Mouse (Mus musculus) hindbrain, embryonic 15.5 days (tissue): ENCODE measurements at regions not wholly inside any gene's neighbourhood (a gene's known extent, or its start where the extent isn't known, plus 50 kb on each side); places are given as distances from the start of the nearest gene placed in this dataset.

ENCODE experiments used
- ATAC-seq: fragments of 200-750 bp; cut with Nextera tagmentation; 2 replicates; pipeline ENCODE4 v1.8.0; 2017; ENCODE audit warnings: low read depth, moderate number of reproducible peaks, moderate TSS enrichment; ENCODE audit not compliant: low FRiP score
- H3K27ac ChIP-seq: fragments of 300-500 bp; sonication (generic); replicated peaks from 2 replicates; pipeline ENCODE4 v1.5.1; 2015; ENCODE audit warnings: mild to moderate bottlenecking, inconsistent platforms
- H3K27me3 ChIP-seq: fragments of 300-500 bp; sonication (generic); 2 replicates; pipeline ENCODE4 v1.6.1; 2015; ENCODE audit warnings: control low read depth, inconsistent platforms
- H3K36me3 ChIP-seq: fragments of 300-500 bp; sonication (generic); 2 replicates; pipeline ENCODE4 v1.6.1; 2015; ENCODE audit warnings: control low read depth, inconsistent platforms
- H3K4me1 ChIP-seq: fragments of 300-500 bp; sonication (generic); replicated peaks from 2 replicates; pipeline ENCODE4 v1.6.1; 2015; ENCODE audit warnings: control low read depth, inconsistent platforms
- H3K4me2 ChIP-seq: fragments of 300-500 bp; sonication (generic); 2 replicates; pipeline ENCODE4 v1.6.1; 2015; ENCODE audit warnings: moderate library complexity, mild to moderate bottlenecking, inconsistent platforms
- H3K4me3 ChIP-seq: fragments of 300-500 bp; sonication (generic); 2 replicates; pipeline ENCODE4 v1.5.1; 2015; ENCODE audit warnings: mild to moderate bottlenecking, inconsistent platforms
- H3K9ac ChIP-seq: fragments of 300-500 bp; sonication (generic); 2 replicates; pipeline ENCODE4 v1.6.1; 2015; ENCODE audit warnings: inconsistent platforms
- H3K9me3 ChIP-seq: fragments of 300-500 bp; sonication (generic); 2 replicates; pipeline ENCODE4 v1.6.1; 2016; ENCODE audit warnings: control low read depth, inconsistent platforms
- WGBS: fragments of 180-500 bp; shearing (Covaris S2); methylation state at CpG from one replicate; pipeline ENCODE4 v1.1.7; 2015; 5-methylcytosine and 5-hydroxymethylcytosine counted together

DNA sequence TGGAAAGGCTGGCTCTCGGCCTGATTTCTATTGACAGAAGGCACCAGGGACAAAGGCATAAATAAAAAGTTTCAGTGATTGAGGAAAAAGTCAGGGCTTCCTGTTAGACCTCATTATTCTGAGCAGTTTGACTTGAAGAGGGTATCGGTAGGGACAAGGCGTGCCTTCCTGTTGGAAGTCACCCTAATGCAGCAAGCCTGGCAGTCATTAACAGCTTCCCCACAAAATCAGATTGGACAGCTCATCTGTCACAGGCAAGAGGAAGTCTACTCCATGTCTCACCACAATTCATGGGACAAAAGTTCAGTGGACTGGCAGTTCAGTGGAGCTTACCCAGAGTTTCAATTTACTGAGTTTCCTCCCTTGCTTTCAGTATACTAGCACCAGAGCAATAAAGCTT lies 715.5 kb downstream of the Fam181b start:
- Histone ChIP-seq H3K4me3 (no peak overlapping the region), H3K9me3 (no peaks in the 10 kb centered on the region), H3K4me2 (no peak overlapping the region), H3K9ac (no peak overlapping the region), H3K27ac (no peak overlapping the region), H3K36me3 (no peaks in the 10 kb centered on the region), H3K4me1 (no peaks in the 10 kb centered on the region), H3K27me3 (no peaks in the 10 kb centered on the region)
- WGBS: 37% methylated on average over 3 of the region's 3 CpGs
- no peak for ATAC-seq

DNA sequence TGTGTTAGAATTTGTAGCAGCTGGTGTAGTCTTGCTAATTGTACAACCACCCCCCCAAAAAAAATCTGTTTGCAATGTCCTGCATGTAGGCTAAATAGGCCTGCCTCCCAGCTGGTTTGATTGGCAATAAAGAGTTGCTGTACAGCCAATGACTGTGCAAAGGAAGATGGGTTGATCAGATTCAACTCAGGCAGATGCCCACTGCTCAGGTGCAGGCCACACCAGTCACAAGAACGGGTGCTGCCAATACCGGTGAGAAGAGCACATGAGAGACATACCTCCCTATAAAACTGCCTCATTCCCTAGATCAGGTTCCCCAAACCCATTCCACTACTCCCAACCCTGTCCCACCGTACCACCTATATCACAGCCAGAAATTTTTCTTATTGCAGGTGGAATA lies 756.0 kb downstream of the Fam181b start:
- Histone ChIP-seq H3K27ac (no peak overlapping the region), H3K36me3 (no peaks in the 10 kb centered on the region), H3K27me3 (no peaks in the 10 kb centered on the region), H3K9ac (no peak overlapping the region), H3K9me3 (no peaks in the 10 kb centered on the region), H3K4me3 (no peak overlapping the region), H3K4me1 (no peaks in the 10 kb centered on the region), H3K4me2 (no peak overlapping the region)
- 84% methylated on average over 3 of the region's 3 CpGs for WGBS
- no peak for ATAC-seq

DNA sequence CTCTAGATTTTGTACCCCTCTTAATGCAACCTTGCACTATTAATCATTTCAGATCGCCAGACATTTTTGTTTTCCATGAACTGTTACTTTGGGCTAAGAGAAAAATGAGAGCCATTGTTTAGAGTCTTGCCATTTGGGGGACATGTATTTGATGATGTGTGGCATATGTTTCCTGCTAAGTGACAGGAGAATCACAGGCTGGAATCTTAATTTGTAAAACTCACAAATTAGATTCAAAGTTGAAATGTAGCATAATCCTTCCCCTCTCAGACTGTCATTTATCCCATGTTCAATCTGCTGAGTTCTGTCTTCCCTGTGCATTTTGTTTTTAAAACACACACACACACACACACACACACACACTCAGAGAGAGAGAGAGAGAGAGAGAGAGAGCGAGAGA lies 756.5 kb downstream of the Fam181b start:
- Histone ChIP-seq H3K4me1 (no peaks in the 10 kb centered on the region), H3K27me3 (no peaks in the 10 kb centered on the region), H3K36me3 (no peaks in the 10 kb centered on the region), H3K9me3 (no peaks in the 10 kb centered on the region), H3K4me2 (no peak overlapping the region), H3K27ac (no peak overlapping the region), H3K4me3 (no peak overlapping the region), H3K9ac (no peak overlapping the region)
- ATAC-seq: no peak
- WGBS: 73% methylated on average over 2 of the region's 2 CpGs

DNA sequence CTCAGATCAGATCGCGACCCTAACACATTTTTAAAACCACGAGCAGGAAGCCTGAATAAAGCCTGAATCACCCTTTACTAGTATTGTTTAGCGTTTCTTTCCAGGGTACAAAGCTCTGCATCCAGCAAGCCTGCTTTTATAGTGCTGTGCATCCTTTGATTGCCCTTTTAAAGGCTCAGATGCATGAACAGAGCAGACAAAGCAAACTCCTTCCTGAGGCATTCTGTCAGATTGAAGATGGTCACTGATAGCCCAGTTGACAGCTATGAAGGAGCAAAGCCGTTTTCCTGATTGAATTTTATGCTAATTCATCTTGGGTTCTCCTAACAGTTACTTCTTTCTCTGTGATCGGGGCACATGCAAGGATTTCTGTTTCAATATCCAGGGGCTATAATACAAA lies 775.4 kb downstream of the Fam181b start:
- H3K4me3 ChIP-seq: no peak overlapping the region
- no peaks in the 10 kb centered on the region for H3K4me1 ChIP-seq
- no peak overlapping the region for H3K27ac ChIP-seq
- no peak overlapping the region for H3K9ac ChIP-seq
- H3K27me3 ChIP-seq: no peaks in the 10 kb centered on the region
- WGBS: 27% methylated on average over 6 of the region's 6 CpGs
- no peak for ATAC-seq
- H3K9me3 ChIP-seq: no peaks in the 10 kb centered on the region
- H3K4me2 ChIP-seq: no peak overlapping the region
- no peaks in the 10 kb centered on the region for H3K36me3 ChIP-seq

DNA sequence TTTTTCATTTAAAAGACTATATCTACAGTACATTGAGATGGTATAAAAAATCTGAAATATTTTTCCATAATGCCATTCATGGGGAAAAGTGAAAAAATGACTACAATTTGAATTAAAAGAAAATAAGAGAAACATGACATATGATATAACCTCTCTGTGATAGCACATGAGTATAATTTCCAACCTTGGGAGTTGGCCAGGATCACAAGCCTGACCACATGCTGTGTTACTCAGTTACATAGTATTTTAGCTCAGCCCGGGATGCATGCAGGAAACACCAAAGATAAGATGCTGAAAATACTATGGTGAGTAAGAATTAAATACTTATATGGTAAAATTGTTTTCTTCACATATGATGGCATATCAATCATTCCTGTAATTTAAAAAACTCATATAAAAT lies 814.0 kb downstream of the Fam181b start:
- ATAC-seq: no peak
- H3K9me3 ChIP-seq: no peaks in the 10 kb centered on the region
- no peaks in the 10 kb centered on the region for H3K36me3 ChIP-seq
- no peak overlapping the region for H3K9ac ChIP-seq
- WGBS: 89% methylated on average over 1 of the region's 1 CpGs
- no peaks in the 10 kb centered on the region for H3K27me3 ChIP-seq
- no peak overlapping the region for H3K4me3 ChIP-seq
- no peak overlapping the region for H3K4me2 ChIP-seq
- H3K4me1 ChIP-seq: no peaks in the 10 kb centered on the region
- no peak overlapping the region for H3K27ac ChIP-seq

DNA sequence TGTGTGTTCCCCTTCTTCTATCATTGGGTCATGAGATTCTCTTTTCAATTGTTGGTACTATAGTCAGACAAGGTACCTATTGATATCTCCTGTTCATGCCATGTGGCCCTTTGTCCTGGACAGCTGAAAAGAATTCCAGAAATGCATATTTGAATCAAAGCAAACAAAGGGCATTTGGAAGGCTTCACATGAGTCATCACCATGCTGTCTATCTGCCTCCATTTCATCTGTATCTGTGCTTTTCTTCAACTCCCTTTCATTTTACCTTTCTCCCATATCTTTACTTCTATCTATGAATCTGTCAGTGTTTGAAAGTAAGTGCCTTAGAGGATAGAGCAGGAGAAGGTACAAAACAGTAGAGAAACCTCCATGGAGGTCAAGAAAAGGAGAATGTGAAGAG lies 817.3 kb downstream of the Fam181b start:
- no peak for ATAC-seq
- H3K4me1 ChIP-seq: no peaks in the 10 kb centered on the region
- H3K27ac ChIP-seq: no peak overlapping the region
- no peaks in the 10 kb centered on the region for H3K27me3 ChIP-seq
- H3K4me2 ChIP-seq: no peak overlapping the region
- H3K4me3 ChIP-seq: no peak overlapping the region
- no peak overlapping the region for H3K9ac ChIP-seq
- H3K9me3 ChIP-seq: no peaks in the 10 kb centered on the region
- no peaks in the 10 kb centered on the region for H3K36me3 ChIP-seq

DNA sequence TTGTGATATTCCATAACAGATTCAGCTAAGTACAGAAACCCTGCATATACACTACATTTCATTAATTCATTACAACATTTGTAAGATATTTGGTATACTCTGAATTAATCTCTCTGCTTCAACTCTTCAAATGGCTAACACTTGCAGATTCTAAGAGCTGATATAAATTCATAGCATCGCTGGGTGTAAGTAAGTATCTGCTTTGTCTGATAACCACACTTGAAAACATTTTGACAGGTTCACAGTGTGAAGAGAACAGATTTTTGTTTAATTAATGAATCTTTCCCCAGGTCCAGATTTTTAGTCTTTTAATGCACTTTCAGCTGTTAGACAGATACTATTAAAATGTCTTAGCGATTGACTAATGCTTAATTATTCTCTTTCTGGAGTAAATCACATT lies 823.1 kb downstream of the Fam181b start:
- no peak overlapping the region for H3K27ac ChIP-seq
- 72% methylated on average over 2 of the region's 2 CpGs for WGBS
- no peaks in the 10 kb centered on the region for H3K9me3 ChIP-seq
- no peak overlapping the region for H3K4me2 ChIP-seq
- H3K9ac ChIP-seq: no peak overlapping the region
- no peaks in the 10 kb centered on the region for H3K36me3 ChIP-seq
- no peak overlapping the region for H3K4me3 ChIP-seq
- H3K27me3 ChIP-seq: no peaks in the 10 kb centered on the region
- no peak for ATAC-seq
- H3K4me1 ChIP-seq: no peaks in the 10 kb centered on the region

DNA sequence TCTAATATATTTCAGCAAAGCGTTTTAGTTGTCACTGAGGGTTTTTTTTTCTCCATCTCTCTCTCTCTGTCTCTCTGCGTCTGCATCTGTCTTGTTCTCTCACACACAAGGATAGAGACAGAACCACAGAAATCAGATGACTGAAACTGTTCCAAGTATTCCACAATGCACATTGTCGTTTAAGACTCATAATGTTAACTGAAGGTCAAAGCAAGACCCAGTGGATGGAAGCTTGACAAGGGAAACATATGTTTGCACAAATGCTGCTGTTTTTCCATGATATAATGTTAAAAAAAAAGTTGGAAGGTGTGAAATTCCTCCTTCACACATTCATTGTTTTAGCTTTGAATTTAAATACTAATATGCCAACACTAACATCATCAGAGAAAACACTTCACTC lies 857.3 kb downstream of the Fam181b start:
- H3K36me3 ChIP-seq: no peaks in the 10 kb centered on the region
- H3K9ac ChIP-seq: no peak overlapping the region
- no peaks in the 10 kb centered on the region for H3K4me1 ChIP-seq
- H3K27me3 ChIP-seq: no peaks in the 10 kb centered on the region
- no peaks in the 10 kb centered on the region for H3K9me3 ChIP-seq
- ATAC-seq: no peak
- H3K27ac ChIP-seq: no peak overlapping the region
- no peak overlapping the region for H3K4me2 ChIP-seq
- H3K4me3 ChIP-seq: no peak overlapping the region
- WGBS: 88% methylated on average over 3 of the region's 3 CpGs

DNA sequence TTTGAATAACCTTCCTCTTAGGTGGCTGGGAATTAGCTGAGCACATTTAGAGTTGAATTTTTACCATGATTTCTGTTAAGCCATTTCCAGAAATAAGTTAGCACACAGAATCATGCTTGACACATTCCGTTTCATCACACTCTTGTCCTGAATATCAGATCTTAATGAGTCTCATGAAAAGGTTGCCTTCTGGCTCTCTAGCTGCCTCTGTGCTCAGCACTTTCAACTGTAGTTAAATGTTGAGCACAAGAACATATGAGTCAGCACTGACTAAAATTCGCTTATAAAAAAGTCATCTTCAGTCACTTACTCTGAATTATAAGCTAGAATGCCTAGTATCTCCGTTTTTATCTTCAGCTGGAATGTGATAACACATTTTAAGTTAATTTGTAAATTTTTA lies 902.4 kb downstream of the Fam181b start:
- no peak for ATAC-seq
- Histone ChIP-seq H3K9me3 (no peaks in the 10 kb centered on the region), H3K4me1 (no peaks in the 10 kb centered on the region), H3K4me2 (no peak overlapping the region), H3K27me3 (no peaks in the 10 kb centered on the region), H3K27ac (no peak overlapping the region), H3K4me3 (no peak overlapping the region), H3K36me3 (no peaks in the 10 kb centered on the region), H3K9ac (no peak overlapping the region)
- WGBS: 73% methylated on average over 3 of the region's 3 CpGs

DNA sequence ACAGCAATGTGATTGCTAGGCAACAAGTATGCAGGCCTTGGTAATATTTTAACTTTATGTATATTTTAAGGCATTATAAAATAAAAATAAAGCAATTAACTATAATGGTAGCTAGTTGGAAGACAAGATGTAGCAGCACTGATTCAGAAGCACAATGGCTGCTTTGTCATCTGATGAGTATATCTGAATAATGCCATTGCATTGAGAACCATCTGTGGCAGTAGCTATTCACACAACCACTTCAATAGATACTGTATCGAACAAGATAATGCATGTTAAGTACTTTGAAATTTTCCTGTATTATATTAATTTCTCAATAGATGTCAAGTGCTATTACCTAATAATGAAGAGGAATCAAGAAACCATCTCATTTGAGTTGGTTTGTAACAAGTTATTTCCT lies 923.1 kb downstream of the Fam181b start:
- 67% methylated on average over 1 of the region's 1 CpGs for WGBS
- H3K4me3 ChIP-seq: no peak overlapping the region
- no peak for ATAC-seq

DNA sequence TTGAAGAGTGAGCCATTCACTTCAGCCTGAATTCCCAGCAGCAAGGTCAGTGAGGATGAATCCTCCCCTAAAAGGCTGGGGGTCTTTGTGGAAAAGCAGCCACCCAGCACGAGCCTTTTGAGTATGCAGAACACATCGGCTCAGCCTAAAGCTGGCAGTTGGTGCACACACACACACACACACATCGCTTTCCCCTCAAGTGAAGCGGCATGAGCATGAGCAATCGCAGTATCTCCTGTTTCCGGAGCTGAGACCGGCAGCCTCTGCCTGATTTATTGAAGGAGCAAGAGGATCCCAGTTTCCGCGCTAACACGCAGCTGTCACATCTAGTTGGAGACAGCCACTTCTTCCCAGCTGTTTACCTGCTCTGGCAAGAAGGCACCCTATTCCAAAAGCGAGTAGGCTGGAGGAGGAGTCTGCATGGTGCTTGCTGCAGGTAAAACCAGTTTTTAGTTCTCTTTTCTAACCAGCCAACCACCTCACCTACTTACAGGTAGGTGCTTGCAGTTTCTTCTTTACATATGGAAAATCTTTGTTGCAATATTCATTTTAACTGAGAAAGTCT lies 962.9 kb downstream of the Fam181b start:
- Histone ChIP-seq H3K27me3 (no peaks in the 10 kb centered on the region), H3K9ac (peak overlapping the region; percentile 46), H3K9me3 (no peaks in the 10 kb centered on the region), H3K4me2 (peak overlapping the region; percentile 66), H3K4me3 (peak overlapping the region; percentile 42), H3K27ac (peak overlapping the region; percentile 51; the same call in 1 of the 2 replicates), H3K4me1 (0 out of 2 replicates have a peak, but pooled peaks cover 5% of the 10 kb centered on the region), H3K36me3 (no peaks in the 10 kb centered on the region)
- WGBS: 6% methylated on average over 11 of the region's 11 CpGs
- peak; percentile 88 for ATAC-seq

More for the DNA sequence above, 923.1 kb downstream of the Fam181b start:
- H3K36me3 ChIP-seq: no peaks in the 10 kb centered on the region
- no peaks in the 10 kb centered on the region for H3K4me1 ChIP-seq
- no peaks in the 10 kb centered on the region for H3K27me3 ChIP-seq
- no peak overlapping the region for H3K4me2 ChIP-seq
- no peak overlapping the region for H3K27ac ChIP-seq
- H3K9me3 ChIP-seq: no peaks in the 10 kb centered on the region
- H3K9ac ChIP-seq: no peak overlapping the region

DNA sequence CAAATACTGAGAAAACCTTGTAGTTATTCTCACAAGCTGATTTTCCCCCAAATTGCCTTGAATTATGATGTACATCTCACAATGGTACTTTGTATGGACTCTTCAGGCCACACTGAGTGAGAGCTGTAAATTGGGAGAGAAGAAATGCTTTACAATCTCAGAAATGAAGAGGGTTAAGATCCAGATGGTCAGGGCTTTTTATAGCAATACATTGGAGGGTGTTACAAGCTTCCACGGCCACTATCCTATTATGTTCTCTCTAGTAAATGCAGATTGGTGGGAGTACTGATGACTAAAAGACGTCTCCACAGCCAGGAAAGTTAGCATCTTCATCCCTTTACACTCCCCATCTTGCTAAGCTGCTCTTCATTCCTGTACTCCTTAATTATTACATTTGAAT lies 965.8 kb downstream of the Fam181b start:
- no peak overlapping the region for H3K4me3 ChIP-seq
- 44% methylated on average over 2 of the region's 2 CpGs for WGBS
- no peaks in the 10 kb centered on the region for H3K27me3 ChIP-seq
- H3K27ac ChIP-seq: no peak overlapping the region
- no peaks in the 10 kb centered on the region for H3K36me3 ChIP-seq
- H3K4me2 ChIP-seq: no peak overlapping the region
- H3K9me3 ChIP-seq: no peaks in the 10 kb centered on the region
- 0 out of 2 replicates have a peak, but pooled peaks cover 5% of the 10 kb centered on the region for H3K4me1 ChIP-seq
- ATAC-seq: no peak
- H3K9ac ChIP-seq: no peak overlapping the region

DNA sequence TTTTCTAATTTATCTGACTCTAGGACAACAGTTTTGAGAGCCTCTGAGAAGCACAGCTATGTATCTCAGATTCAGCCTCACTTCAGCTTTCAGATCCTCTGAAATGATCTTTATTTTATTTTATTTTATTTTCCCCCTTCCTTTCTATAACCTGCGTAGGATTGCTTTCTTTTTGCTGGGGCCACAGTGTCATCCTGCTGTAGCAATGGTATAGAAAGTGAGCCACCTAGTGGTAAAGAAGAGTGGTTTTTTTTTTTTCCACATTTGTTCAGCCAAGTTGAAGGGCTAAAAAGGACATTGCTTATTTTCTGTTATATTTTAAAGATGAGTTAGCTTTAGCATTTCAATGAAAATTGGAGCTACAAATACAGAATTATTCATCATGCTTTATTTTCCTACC lies 966.4 kb downstream of the Fam181b start:
- no peak overlapping the region for H3K4me2 ChIP-seq
- no peaks in the 10 kb centered on the region for H3K36me3 ChIP-seq
- WGBS: 14% methylated on average over 1 of the region's 1 CpGs
- no peaks in the 10 kb centered on the region for H3K9me3 ChIP-seq
- H3K9ac ChIP-seq: no peak overlapping the region
- no peak; the same call in 1 of the 2 replicates for ATAC-seq
- H3K4me1 ChIP-seq: 0 out of 2 replicates have a peak, but pooled peaks cover 5% of the 10 kb centered on the region
- H3K27ac ChIP-seq: no peak overlapping the region
- H3K27me3 ChIP-seq: no peaks in the 10 kb centered on the region
- H3K4me3 ChIP-seq: no peak overlapping the region
